Mouse (Mus musculus): ENCODE data around the gene Dbn1.

Dbn1 gene

GRCm38 (mm10) chr13:55487578-55488498, at the start of gene Dbn1:
Gene Dbn1, minus strand, starts transcription at chr13:55488111.
- peak; percentile 76 for DNase-seq (ENCODE audit: low spot score)

- DNase-seq (ENCODE audit: low spot score) = peak; percentile 97
Observed at GRCm38 (mm10) chr13:55536194-55537175, 48.6 kb upstream of the Dbn1 start, which contains the start of gene Ddx41. Gene Ddx41, minus strand, starts transcription at chr13:55536658.

GRCm38 (mm10) chr13:55535796-55536193, 47.9 kb upstream of the Dbn1 start:
- DNase-seq (ENCODE audit: low spot score) = no peak

GRCm38 (mm10) chr13:55535191-55535590, 47.3 kb upstream of the Dbn1 start:
- DNase-seq (ENCODE audit: low spot score) = no peak

GRCm38 (mm10) chr13:55529198-55529915, 41.4 kb upstream of the Dbn1 start, which contains the start of gene Dok3:
Gene Dok3, minus strand, starts transcription at chr13:55529296.
- no peak for DNase-seq (ENCODE audit: low spot score)

GRCm38 (mm10) chr13:55527834-55528772, 40.2 kb upstream of the Dbn1 start:
- DNase-seq (ENCODE audit: low spot score) = no peak

- DNase-seq (ENCODE audit: low spot score) = no peak
Observed at GRCm38 (mm10) chr13:55527212-55527611, 39.3 kb upstream of the Dbn1 start.

- DNase-seq (ENCODE audit: low spot score) = no peak
Observed at GRCm38 (mm10) chr13:55525733-55526553, 38.0 kb upstream of the Dbn1 start.

GRCm38 (mm10) chr13:55523951-55524600, 36.2 kb upstream of the Dbn1 start:
- no peak for DNase-seq (ENCODE audit: low spot score)

- DNase-seq (ENCODE audit: low spot score) = peak; percentile 75
Observed at GRCm38 (mm10) chr13:55523278-55523677, 35.4 kb upstream of the Dbn1 start.

- DNase-seq (ENCODE audit: low spot score) = peak; percentile 41
Observed at GRCm38 (mm10) chr13:55522730-55523129, 34.8 kb upstream of the Dbn1 start.

GRCm38 (mm10) chr13:55519606-55520005, 31.7 kb upstream of the Dbn1 start:
- DNase-seq (ENCODE audit: low spot score) = no peak

- peak; percentile 97 for DNase-seq (ENCODE audit: low spot score)
Observed at GRCm38 (mm10) chr13:55516955-55517354, 29.0 kb upstream of the Dbn1 start.

GRCm38 (mm10) chr13:55513828-55514227, 25.9 kb upstream of the Dbn1 start:
- DNase-seq (ENCODE audit: low spot score) = no peak

- peak; percentile 96 for DNase-seq (ENCODE audit: low spot score)
Observed at GRCm38 (mm10) chr13:55513111-55513748, 25.3 kb upstream of the Dbn1 start, which contains the start of gene Pdlim7. Gene Pdlim7, minus strand, starts transcription at chr13:55513676.

GRCm38 (mm10) chr13:55512379-55513031, 24.6 kb upstream of the Dbn1 start:
- peak; percentile 70 for DNase-seq (ENCODE audit: low spot score)

GRCm38 (mm10) chr13:55511492-55511861, 23.6 kb upstream of the Dbn1 start:
- no peak for DNase-seq (ENCODE audit: low spot score)

Measured in testis, postnatal 10 days (tissue).